Mouse (Mus musculus): ENCODE data around the gene Etfbkmt. TPM values are rescaled to one million over a fixed set of nuclear protein-coding genes. Genes with fewer than 3 reads are reported as not detected.
A peak's percentile ranks its signal among the peaks of the same experiment; 100 is the strongest.
"Not testable (repeated sequence)": the region's sequence is repeated elsewhere in the genome, so short reads cannot be mapped to it uniquely, and the experiment has no call there.

Gene Etfbkmt
- total RNA-seq, 4 experiments from 2014 or later: 10.8 to 17.7 (median 12.8) TPM

DNA sequence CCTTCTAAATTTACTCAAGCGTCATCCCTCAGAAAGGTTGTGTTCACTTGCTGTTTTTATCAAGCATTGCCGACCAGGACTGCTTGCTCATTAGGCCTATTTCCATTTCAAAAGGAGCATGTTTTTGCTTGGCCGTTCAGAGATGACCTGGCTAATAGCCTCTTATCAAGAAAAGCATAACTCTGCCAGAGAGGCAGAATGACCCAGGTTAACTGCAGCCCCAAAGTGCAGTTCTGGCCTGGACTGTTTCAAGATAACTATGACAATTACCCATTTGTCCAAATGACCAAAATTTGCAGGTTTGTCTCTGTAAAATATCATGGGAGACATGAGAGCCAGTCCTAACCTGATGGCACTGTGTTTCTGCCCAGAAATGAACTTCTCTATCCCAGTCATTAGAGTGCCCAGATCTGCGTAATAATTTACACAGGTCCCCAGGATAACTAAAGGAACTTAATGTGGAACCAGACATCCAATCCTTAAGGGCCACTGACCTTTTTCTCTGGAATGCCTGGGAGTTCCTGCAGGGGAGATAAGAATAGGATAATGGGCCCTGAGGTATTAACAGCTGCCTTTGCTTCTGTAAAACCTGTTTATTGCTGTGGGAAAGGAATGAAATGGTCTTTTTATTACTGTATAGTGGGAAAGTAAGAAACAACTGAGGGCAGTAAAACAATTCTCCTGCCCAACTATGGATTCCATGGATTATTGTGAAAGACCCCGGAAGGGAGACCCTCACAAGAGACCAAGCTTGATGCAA is 5.1 kb upstream of the Etfbkmt start:
- DNase-seq (ENCODE audit: low spot score in 2 of 2): no peak

DNA sequence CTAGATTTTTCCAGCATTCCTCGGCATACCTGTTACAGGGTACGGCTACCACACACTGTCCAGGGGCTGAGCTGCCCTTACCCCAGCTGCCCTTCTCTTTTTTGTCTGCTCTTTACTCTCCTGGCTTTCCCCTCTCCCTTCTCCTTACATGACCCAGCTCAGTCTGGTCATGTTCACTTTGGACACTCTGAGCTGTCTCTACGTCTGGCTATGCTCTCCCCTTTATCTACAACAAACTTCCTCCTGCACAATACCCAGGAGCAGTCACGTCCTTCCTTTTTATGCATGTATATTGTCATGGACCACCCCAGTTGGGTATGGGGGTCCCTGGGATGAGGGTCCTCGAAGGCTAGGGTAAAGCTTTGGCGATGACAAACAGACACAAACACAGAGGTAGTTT is 4.0 kb upstream of the Etfbkmt start:
- no peak for DNase-seq (ENCODE audit: low spot score in 2 of 2)

DNA sequence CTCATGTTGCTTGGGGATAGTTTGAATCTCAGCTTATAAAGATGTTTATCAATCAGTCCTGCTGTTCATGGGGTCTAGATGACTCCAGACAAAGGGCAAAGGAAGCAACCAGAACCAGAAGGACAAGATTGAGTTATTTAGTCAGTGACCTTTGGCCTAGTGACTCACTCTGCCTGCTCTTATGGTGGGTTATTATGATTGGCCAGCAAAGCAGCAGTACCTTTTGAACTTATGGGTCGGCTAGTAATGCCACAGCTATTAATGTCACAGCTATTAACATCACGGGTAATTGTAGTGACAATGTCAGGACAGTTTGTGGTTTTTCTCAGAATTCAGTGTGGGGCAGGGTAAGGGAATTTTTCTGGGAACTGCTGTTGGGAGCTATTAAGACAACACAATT is 1.7 kb upstream of the Etfbkmt start:
- DNase-seq (ENCODE audit: low spot score in 2 of 2): no peak

DNA sequence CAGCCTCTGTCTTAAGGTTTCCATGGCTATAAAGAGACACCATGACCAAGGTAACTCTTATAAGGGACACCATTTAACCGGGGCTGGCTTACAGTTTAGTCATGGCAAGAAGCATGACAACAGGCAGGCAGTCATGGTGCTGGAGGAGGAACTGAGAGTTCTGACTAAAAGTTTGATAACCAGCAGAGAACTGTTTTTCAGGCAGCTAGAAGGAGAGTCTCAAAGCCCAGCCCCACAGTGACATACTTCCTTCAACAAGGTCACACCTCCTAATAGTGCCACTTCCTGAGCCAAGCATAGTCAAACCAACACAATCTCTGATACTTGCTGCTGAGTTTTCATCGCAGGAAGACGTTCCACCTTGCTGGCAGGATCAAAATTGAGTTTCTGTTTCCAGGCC is 638 bp upstream of the Etfbkmt start:
- no peak for DNase-seq (ENCODE audit: low spot score in 2 of 2)

DNA sequence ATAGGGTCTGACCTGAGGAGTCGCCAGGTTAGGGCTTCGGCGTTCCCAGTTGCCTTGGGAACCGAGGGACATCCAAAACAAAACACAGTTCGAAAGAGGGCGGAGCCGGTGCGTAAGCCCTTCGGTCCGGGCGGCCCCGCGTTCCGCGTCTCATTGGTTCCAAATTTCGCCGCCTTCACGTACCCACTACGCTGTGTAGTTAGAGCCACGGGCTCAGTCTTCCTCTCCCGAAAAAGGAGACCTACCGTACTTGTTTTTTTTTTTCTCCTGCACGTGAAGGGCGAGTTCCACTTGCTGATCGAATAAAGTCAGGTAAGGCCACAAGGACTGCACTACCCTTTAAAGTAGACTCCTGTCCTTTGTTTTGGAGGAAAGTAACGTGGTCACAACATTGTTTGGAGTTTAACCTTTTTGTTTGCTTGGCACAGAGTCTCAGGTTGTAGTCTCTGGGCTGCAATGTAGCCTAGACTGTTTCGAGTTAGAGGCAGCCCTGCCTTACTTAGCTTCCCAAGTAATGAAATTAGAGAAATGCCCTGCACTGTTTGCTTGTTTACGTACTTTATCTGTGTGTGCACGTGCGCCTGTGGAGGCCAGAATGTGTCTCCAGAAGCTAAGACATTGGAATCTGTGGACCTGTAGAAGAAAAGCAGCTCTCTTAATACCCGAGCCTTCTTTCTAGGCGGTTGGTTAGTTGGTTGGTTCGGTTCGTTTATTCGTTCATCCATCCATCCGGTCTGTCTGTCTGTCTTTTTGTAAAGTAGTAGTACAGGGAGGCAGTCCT is 1.9 kb downstream of the Etfbkmt start:
- peak; percentile 75 to 84 for DNase-seq (ENCODE audit: low spot score in 2 of 2)

DNA sequence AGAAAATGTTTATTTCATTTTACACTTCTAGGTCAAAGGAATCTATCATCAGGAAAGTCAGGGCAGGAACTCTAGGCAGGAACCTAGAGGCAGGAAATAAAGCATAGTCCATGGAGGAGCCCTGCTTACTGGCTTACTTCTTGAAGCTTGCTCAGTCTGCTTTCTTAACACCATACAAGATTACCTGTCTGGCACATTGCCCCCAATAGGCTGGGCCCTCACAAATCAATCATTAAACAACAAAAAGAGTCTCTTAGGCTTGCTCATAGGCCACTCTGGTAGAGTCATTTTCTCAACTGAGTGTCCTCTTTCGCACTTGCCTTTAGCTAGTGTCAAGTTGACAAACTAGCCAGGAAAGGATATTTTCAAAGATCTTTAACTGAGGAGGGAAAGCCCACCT is 5.5 kb downstream of the Etfbkmt start:
- no peak for DNase-seq (ENCODE audit: low spot score in 2 of 2)

DNA sequence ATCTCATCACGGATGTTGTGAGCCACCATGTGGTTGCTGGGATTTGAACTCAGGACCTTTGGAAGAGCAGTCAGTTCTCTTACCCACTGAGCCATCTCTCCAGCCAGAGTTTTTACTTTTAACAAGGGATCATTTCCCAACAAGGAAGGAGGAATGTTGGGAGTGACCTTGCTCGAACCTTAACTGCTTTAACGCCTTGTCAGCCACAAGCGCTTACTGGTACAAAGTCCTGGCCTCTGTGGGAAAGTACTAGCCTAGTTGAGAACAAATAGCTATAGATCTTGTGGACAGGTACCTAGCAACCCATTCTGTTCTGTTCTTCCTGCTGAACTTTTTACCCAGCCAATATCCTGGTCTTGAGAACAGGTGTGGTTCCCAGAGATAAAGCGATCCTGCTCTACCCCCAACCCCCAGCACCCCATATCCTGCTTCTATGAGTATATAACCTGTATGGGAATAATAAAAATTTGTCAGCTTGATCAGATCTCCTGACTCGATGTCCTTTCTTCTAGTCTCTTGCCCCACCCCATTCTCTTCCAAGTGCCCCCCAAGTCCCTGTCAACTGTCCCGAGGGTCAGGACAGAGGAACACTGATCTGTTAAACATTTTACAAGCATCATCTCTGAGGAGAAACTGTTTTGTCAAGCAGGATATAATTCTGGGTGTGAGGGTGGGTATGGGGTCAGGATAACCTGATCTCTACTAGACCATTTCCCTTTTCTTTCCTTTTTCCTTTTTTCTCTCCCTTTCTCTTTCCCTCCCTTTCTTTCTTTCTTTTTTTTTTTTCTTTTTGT is 9.0 kb downstream of the Etfbkmt start:
- DNase-seq (ENCODE audit: low spot score in 2 of 2): no peak

DNA sequence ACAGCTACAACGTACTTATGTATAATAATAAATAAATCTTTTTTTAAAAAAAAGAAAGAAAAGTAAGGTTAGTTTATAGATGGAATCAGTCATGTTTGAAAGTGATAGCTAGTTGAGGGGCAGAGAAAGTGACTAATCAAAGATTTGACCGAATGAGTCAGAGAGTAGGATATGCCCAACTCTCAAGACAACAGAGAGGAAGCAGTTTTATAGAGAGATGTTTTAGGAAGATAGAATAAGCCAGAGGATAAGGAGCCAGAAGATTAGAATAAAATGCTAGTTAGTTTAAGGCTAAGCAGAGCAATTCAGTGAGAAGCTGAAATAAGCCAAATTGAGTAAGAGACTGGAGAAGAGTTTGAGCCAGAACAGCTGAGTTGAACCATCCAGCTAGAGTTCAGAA is 12.5 kb downstream of the Etfbkmt start:
- DNase-seq (ENCODE audit: low spot score in 2 of 2): no peak

DNA sequence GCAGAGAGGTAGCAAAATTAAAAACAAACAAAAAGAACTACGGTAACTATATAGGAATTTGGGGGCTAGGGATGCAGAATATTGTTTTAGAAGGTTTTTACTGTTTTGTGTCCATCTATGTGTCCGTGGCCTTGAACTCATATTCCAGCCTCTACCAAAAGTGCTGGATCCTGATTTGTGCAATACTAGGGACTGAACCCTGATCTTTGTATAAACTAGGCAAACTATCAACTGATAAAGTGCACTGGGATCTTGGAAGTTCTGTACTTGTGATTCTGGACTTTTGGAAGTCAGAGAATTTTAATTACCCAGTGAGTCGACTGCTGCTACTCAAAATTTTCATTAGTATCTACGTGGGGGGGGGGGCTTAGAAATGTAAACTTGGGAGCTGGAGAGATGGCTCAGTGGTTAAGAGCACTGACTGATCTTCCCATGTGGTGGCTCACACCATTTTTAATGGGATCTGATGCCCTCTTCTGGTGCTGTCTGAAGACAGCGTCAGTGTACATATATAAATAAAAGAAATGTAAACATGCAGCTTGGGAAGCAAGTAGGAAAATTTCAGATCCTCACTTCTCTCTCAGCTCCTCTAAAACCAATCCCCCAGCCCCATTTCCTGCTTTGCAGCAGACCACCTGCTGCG is 13.9 kb downstream of the Etfbkmt start:
- DNase-seq (ENCODE audit: low spot score in 2 of 2): no peak

DNA sequence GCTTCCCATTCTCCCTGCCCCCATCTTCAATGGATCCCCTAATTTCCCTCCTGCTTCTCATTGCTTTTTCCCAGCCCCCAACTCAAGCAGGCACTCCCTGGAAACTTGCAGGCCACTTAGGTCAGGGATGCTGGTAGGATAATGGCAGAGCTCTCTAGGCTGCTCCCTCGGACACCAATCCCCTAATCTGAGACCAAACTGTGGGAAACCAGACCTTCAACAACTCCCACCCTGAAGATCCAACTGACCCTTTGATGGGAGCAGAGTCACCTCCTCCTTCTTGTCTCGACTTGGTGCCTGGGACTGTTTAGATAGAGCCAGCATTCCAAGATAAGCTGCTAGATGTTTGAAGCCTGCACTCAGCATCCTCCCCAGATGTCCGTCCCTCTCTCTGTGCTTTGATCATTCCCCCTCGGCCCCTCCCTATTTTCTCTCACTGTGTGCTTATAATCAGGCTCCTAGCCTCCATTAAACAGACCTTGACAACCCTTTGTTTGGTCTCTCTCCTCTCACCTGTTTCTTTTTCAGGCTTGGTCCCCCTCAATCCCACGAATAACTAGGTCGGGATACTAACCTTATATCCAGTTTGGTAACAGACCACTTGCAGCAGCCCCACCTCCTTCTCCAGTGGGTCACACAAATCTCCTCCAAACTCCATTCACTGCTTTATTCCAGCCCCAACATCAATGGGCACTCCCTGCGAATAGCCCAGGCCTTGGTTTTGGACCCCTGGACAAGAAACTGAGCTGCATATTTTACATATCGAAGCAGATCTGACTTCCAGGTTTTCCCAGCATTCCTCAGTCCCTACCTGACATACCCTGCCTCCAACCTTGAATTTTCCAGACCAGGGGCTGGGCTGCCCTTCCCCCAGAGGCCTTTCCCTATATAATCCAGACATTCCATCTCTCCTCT is 14.7 kb downstream of the Etfbkmt start:
- no peak for DNase-seq (ENCODE audit: low spot score in 2 of 2)

DNA sequence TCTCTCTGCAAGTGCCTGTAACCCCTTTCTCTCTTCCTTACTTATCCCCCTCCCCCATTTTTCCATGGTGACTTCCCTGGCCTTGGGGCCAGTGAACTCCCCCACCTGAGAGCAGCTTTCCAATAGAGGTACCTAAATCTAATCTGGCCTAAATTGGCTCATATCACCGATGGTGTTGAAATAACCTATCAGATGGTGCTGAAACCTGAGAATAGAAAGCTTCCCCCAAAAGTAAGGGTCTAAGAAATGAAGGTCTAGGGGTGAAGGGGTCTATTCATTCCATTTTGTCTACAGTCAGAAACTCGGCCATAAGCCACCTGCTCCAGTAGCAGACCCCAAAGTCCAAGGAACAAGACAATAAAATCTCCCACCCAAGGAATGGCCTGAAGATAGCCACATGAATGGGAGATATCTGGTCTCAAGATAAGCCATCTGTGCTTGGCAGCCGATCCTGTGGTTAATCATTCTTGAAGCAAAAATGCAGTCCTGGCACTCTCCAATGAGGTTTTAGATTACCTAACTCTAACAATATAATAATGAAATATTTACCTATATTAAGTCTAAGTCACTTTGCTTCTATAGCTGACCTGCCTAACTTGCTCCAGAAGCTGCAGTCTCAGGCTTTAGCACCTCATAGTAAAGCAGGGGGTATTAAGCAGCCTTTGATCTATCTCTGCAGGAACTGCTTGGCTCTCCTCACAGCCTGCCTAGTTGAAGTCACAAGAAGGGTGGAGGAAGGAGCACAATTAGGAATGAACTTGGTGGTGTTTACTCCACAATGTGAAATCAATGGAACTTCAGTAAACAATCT is 15.6 kb downstream of the Etfbkmt start:
- DNase-seq (ENCODE audit: low spot score in 2 of 2): no peak

DNA sequence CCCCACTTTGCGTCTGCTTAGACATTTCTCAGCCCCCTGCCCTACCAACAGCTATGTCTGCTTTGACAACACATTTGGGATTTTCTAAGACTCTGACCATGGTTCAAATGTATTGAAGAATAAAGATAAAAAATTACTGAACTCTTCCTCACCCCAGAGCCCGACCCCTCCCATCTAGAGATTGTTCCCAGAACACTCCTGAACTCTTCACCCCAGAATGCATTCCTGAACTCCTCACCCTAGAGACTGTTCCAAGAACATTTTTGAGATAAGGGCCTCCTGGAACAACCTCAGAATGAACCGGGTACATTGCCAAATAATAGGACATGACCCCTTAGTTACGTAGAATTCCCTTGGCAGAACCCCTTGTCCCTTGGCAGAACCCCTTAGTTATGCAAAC is 27.4 kb downstream of the Etfbkmt start:
- not testable (repeated sequence) for DNase-seq (ENCODE audit: low spot score in 2 of 2)

DNA sequence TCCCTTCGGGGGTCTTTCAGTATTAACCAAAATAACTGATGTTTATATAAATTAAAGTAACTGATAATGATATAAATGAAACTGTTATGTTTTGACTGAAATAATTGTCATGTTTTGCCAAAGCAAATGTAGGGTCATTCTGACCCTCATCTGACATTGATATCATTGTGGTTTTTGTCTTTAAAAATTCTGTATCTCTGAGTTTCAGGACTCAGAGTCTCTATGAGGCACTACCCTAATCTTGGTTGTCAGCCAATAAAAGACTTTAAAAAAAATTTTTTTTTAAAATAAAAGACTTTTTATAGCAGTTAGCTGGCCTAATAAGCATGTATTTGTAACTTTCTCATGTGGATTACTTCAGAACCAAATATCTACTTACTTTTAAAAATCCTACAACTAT is 28.0 kb downstream of the Etfbkmt start:
- DNase-seq (ENCODE audit: low spot score in 2 of 2): no peak

DNA sequence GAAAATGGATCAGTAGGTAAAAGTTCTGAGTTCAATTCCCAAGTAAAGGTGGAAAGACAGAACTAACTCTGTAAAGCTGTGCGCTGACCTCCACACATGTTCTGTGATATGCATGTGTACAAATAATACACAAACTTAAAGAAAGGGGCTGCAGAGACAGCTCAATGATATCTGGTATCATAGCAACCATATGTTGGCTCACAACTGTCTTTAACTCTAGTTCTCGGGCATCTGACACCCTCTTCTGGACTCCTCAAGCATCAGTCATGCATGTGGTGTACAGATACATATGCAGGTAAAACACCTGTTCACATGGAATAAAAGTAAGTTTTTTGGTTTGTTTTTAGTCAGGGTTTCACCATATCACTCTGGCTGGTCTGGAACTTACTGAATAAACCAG is 28.8 kb downstream of the Etfbkmt start:
- DNase-seq (ENCODE audit: low spot score in 2 of 2): no peak

DNA sequence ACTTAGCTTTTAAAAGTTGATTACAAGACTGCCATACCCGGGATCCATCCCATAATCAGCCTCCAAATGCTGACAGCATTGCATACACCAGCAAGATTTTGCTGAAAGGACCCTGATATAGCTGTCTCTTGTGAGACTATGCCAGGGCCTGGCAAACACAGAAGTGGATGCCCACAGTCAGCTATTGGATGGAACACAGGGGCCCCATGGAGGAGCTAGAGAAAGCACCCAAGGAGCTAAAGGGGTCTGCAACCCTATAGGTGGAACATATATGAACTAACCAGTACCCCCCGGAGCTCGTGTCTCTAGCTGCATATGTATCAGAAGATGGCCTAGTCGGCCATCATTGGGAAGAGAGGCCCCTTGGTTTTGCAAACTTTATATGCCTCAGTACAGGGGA is 30.3 kb downstream of the Etfbkmt start:
- not testable (repeated sequence) for DNase-seq (ENCODE audit: low spot score in 2 of 2)

DNA sequence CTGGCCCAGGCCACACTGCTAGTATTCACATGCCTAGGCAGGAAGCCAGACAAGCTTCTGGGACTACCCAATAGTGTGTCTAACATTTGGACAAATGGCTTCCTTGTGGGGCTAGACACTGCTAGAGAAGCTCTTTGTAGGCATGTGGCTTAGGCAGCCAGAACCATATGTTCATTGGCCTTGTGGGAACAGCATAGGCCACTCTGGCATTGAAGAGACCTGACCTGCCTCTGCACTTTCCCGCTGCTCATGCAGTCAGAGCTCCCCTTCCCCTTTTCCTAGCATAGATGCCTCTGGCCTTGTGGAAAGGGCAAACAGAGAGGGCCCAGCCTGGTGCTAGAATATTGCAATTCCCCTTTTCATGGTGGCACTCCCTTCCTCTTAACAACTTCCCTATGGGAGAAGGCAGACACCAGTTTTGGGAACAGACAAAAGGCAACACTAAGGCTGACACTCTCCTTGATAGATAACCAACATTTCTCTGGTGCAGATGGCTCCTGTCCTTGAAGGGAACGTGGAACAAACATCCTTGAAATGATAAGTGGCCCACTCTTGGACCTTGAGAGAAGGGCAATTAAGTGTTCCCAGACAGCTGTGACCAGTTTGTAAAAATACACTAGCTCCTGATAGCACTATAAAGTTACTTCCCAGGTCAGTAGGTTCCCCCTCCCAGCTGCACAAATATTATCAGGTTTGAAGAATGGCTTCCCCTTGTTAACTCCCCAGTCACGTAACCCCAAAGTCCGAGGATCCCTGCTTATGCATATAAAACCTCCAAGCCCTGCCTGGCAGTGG is 34.4 kb downstream of the Etfbkmt start:
- DNase-seq (ENCODE audit: low spot score in 2 of 2): no peak

DNA sequence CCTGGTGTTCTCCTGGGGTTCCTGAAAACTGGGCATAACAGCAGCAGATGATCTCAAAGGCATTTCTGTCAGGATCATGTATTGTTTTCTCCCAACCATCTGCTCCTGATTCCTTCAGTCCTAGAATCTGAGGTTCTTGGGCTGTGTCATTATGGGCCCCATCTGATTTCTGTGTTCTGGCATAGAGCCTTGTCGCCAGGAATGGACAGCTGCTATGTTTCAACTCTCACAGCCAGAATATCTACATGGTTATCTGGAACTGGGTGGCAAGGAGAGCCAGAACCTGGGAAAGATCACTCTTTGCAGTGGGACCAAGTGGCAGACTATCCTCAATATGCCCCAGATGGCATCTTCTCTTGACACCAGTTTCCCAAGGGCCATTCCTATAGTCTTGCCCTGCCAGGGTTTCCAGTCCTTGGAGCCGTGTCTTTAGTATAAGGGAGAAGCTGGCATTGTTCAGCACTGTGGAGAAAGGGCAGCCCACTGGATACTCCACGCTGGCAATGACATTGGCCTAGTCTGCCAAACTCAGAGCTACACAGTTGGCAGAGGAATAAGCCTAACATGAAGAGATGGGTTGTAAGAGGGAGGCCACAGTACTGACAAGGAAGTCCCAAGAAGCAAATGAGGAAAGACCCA is 35.4 kb downstream of the Etfbkmt start:
- DNase-seq (ENCODE audit: low spot score in 2 of 2): peak in 1 of 2 experiments; percentile 4

DNA sequence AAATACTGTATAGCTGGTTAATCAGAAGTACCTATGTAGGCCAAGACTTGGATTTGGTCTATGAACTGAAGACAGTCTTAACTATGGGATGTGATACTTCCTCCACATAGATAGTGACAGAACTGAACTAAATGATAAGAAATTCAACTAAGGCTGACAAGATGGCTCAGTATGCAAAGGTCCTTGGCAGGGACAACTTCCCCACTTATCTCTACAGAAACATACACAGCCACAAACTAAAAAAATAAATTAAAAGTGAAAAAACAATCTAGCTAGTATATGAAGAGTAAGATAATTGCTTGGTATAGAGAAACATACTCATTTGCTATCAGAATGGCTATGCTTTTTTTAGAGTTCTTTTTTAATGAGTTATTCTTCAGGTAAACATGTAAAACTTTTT is 39.4 kb downstream of the Etfbkmt start:
- no peak for DNase-seq (ENCODE audit: low spot score in 2 of 2)
